Mouse (Mus musculus): ENCODE measurements around the gene Pcdh9. TPM values are rescaled to one million over a fixed set of nuclear protein-coding genes. Genes with fewer than 3 reads are reported as not detected.

The Pcdh9 gene
- polyA plus RNA-seq, 1 experiment = 0.10 TPM

DNA sequence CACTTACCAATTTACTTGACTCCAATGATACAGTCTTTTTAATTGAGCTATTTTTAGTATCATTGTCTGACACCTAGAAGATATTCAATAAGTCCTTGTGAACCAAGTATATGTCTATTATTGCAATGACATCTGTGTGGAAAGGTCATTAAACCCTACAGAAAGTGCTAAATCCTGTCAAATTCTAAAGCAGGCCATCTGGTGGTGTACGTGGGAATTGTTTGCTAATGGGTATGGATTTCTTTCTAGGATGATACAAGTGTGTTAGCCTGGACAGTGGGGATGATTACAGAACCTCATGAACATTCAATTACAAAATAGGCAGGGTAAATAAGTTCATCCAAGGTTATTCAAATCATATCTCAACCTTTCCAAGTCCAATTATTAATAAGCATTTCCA is 602.8 kb downstream of the Pcdh9 start:
- 43% methylated on average over 1 of the region's 1 CpGs for WGBS
- TF ChIP-seq CTCF (IDR thresholded peaks at IDR 0.05; ENCODE audit: extremely low read depth, insufficient read length, insufficient replicate concordance, low read depth, low read length) = no peak
- TF ChIP-seq POLR2A (IDR thresholded peaks at IDR 0.05; ENCODE audit: low read depth, low read length) = no peak
- H3K4me3 ChIP-seq (ENCODE audit: low read depth, low read length) = no peak overlapping the region
- no peaks in the 10 kb centered on the region for H3K36me3 ChIP-seq (ENCODE audit: control insufficient read depth, insufficient read depth, low read length)
- H3K4me1 ChIP-seq (ENCODE audit: control insufficient read depth, insufficient read depth, insufficient read length, low read length) = no peaks in the 10 kb centered on the region
- H3K27ac ChIP-seq (ENCODE audit: insufficient read depth, low read depth, low read length) = no peak overlapping the region
- no peaks in the 10 kb centered on the region for H3K27me3 ChIP-seq (ENCODE audit: control insufficient read depth, insufficient read depth, low read length)

DNA sequence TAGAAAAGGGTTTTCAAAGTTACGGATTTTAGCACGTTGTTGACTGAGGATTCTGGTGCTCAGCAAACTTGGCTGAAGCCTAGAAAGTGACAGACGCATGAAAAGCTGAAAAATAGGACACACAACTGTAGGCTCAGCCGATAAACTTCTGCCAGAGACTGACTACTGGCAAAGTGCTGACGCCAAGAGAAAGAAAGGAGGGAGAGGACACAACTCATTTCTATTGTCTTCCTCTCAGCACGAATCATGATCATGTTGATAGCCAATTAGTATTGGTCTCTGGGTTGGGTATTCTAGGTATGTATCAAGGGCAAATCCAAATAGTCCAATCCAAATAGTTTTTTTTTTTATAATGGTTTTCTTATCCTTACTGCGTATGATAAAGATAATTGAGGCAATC is 605.3 kb downstream of the Pcdh9 start:
- Histone ChIP-seq H3K27me3 (ENCODE audit: control insufficient read depth, insufficient read depth, low read length) (no peaks in the 10 kb centered on the region), H3K27ac (ENCODE audit: insufficient read depth, low read depth, low read length) (no peak overlapping the region), H3K4me1 (ENCODE audit: control insufficient read depth, insufficient read depth, insufficient read length, low read length) (no peaks in the 10 kb centered on the region), H3K36me3 (ENCODE audit: control insufficient read depth, insufficient read depth, low read length) (no peaks in the 10 kb centered on the region), H3K4me3 (ENCODE audit: low read depth, low read length) (no peak overlapping the region)
- WGBS = 74% methylated on average over 7 of the region's 7 CpGs
- TF ChIP-seq POLR2A (IDR thresholded peaks at IDR 0.05; ENCODE audit: low read depth, low read length) = no peak
- TF ChIP-seq CTCF (IDR thresholded peaks at IDR 0.05; ENCODE audit: extremely low read depth, insufficient read length, insufficient replicate concordance, low read depth, low read length) = no peak

DNA sequence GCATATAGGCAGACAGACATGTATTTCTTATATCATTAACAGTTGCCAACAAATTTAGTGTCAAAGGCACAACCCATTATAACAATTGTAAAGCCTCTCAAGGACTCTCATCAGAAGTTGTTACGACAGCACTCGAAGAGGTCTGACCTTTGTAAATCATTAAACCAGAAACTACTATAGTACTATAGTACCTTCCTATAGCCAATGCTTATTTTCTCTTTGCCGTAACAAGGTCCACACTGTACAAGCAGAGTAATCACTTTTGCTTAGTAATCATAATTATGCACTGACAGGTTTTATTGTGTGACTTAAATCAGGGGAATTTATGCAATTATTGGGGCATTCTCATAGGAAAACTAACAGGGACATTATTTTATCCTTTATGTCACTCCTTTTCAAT is 606.5 kb downstream of the Pcdh9 start:
- no peak overlapping the region for H3K27ac ChIP-seq (ENCODE audit: insufficient read depth, low read depth, low read length)
- WGBS = 35% methylated on average over 3 of the region's 3 CpGs
- no peak overlapping the region for H3K4me3 ChIP-seq (ENCODE audit: low read depth, low read length)
- TF ChIP-seq CTCF (IDR thresholded peaks at IDR 0.05; ENCODE audit: extremely low read depth, insufficient read length, insufficient replicate concordance, low read depth, low read length) (no peak), POLR2A (IDR thresholded peaks at IDR 0.05; ENCODE audit: low read depth, low read length) (no peak)
- no peaks in the 10 kb centered on the region for H3K36me3 ChIP-seq (ENCODE audit: control insufficient read depth, insufficient read depth, low read length)
- H3K4me1 ChIP-seq (ENCODE audit: control insufficient read depth, insufficient read depth, insufficient read length, low read length) = no peaks in the 10 kb centered on the region
- no peaks in the 10 kb centered on the region for H3K27me3 ChIP-seq (ENCODE audit: control insufficient read depth, insufficient read depth, low read length)

DNA sequence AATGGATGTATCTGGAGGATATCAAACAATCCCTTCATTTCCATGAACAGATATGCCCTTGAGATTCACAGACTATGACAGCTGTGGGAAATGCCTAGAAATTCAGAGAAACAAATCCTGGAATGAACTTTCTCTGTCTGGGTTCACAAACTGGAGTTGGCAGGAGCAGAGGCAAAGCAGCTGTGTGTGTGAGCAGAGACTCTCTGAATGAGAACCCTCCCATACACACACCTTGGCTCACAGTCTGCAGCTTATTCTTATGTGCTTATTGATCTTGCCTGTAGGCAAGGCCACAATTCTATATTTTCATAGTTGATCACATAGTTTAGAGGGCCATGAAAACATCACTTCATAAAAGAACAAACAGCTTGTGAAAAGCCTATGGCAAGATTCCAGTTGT is 614.8 kb downstream of the Pcdh9 start:
- H3K4me1 ChIP-seq (ENCODE audit: control insufficient read depth, insufficient read depth, insufficient read length, low read length) = no peaks in the 10 kb centered on the region
- H3K27me3 ChIP-seq (ENCODE audit: control insufficient read depth, insufficient read depth, low read length) = no peaks in the 10 kb centered on the region
- H3K36me3 ChIP-seq (ENCODE audit: control insufficient read depth, insufficient read depth, low read length) = no peaks in the 10 kb centered on the region
- H3K27ac ChIP-seq (ENCODE audit: insufficient read depth, low read depth, low read length) = no peak overlapping the region
- TF ChIP-seq CTCF (IDR thresholded peaks at IDR 0.05; ENCODE audit: extremely low read depth, insufficient read length, insufficient replicate concordance, low read depth, low read length) (no peak), POLR2A (IDR thresholded peaks at IDR 0.05; ENCODE audit: low read depth, low read length) (no peak)
- H3K4me3 ChIP-seq (ENCODE audit: low read depth, low read length) = no peak overlapping the region

DNA sequence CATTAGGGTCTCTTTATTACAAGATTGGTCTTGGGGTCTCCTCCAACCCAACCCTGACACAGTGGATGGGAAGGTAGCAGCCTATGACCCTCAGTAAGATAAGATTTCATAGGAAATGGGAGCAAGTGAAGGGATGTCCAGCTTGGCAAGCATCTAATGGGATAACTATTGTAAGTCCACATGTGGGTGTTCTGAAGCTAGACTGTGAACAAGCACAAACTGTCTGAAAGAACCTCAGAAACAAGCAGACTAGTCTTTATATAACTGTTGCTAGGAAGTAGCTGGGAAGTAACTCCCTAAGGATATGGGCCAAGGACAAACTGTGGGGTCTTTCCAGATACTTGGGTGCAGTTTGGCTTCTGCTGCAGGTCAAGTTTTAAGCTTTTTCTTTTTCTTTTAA is 615.7 kb downstream of the Pcdh9 start:
- Histone ChIP-seq H3K27ac (ENCODE audit: insufficient read depth, low read depth, low read length) (no peak overlapping the region), H3K4me1 (ENCODE audit: control insufficient read depth, insufficient read depth, insufficient read length, low read length) (no peaks in the 10 kb centered on the region), H3K27me3 (ENCODE audit: control insufficient read depth, insufficient read depth, low read length) (no peaks in the 10 kb centered on the region), H3K4me3 (ENCODE audit: low read depth, low read length) (no peak overlapping the region), H3K36me3 (ENCODE audit: control insufficient read depth, insufficient read depth, low read length) (no peaks in the 10 kb centered on the region)
- TF ChIP-seq CTCF (IDR thresholded peaks at IDR 0.05; ENCODE audit: extremely low read depth, insufficient read length, insufficient replicate concordance, low read depth, low read length) (no peak), POLR2A (IDR thresholded peaks at IDR 0.05; ENCODE audit: low read depth, low read length) (no peak)

DNA sequence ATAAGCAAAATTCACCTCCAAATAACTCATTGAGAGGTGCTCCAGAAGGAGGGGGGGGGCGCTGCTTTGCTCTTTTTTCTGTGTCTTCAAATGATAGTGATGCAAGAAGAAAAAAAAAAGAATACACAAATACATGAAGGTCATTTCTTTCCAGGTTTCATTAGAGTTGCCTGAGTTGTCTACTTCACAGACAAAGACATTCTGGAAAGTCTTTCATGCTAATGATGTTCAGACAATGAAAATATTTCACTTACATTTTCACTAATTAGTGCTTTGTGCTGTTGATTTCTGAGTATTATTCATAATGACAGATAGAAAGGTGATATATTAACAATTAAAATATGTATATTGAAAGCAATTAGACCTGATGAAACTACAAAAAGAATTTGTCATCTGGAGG is 637.1 kb downstream of the Pcdh9 start:
- H3K27me3 ChIP-seq (ENCODE audit: control insufficient read depth, insufficient read depth, low read length) = no peaks in the 10 kb centered on the region
- TF ChIP-seq POLR2A (IDR thresholded peaks at IDR 0.05; ENCODE audit: low read depth, low read length) (no peak), CTCF (IDR thresholded peaks at IDR 0.05; ENCODE audit: extremely low read depth, insufficient read length, insufficient replicate concordance, low read depth, low read length) (no peak)
- H3K36me3 ChIP-seq (ENCODE audit: control insufficient read depth, insufficient read depth, low read length) = no peaks in the 10 kb centered on the region
- no peaks in the 10 kb centered on the region for H3K4me1 ChIP-seq (ENCODE audit: control insufficient read depth, insufficient read depth, insufficient read length, low read length)
- no peak overlapping the region for H3K4me3 ChIP-seq (ENCODE audit: low read depth, low read length)
- H3K27ac ChIP-seq (ENCODE audit: insufficient read depth, low read depth, low read length) = no peak overlapping the region
- whole genome bisulfite sequencing = 68% methylated on average over 1 of the region's 1 CpGs

DNA sequence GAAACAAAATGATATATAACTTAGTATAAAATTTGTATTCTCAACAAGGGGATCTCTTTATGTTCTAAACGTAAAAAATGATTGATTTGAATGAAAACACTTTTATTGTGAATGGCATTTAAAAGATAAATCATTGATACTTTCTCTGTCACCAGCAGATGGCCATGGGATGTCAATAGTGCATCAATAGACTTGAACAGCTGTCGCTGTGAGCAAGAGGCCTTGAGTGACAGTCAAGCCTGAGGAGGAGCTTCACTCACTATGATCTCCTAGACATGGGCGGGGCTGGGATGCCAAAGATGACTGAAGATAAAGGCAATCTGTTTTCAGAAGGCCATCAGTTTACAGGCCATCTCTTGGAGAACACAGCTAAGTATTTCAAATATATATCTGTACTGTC is 650.2 kb downstream of the Pcdh9 start:
- 61% methylated on average over 3 of the region's 3 CpGs for WGBS
- no peak for TF ChIP-seq POLR2A (IDR thresholded peaks at IDR 0.05; ENCODE audit: low read depth, low read length)
- H3K27me3 ChIP-seq (ENCODE audit: control insufficient read depth, insufficient read depth, low read length) = no peaks in the 10 kb centered on the region
- no peaks in the 10 kb centered on the region for H3K4me1 ChIP-seq (ENCODE audit: control insufficient read depth, insufficient read depth, insufficient read length, low read length)
- H3K4me3 ChIP-seq (ENCODE audit: low read depth, low read length) = no peak overlapping the region
- no peak overlapping the region for H3K27ac ChIP-seq (ENCODE audit: insufficient read depth, low read depth, low read length)
- no peaks in the 10 kb centered on the region for H3K36me3 ChIP-seq (ENCODE audit: control insufficient read depth, insufficient read depth, low read length)

DNA sequence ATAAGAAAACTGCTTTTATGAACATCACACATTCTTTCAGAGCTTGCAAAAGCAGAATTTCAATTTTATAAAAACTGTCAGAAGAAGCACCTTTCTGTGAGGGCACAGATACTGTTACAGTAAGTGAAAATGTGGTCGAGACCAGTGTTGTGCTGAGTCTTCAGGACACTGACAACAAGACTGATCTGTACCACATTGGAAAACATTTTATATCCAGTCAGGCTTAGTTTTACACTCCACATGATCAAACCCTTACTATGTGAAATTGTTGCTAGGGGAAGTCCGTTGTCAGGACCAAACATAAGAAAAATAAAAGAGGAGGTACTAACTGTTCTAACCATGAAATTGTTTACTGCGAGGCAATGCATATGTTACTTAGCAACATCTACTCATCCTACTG is 656.1 kb downstream of the Pcdh9 start:
- Histone ChIP-seq H3K4me3 (ENCODE audit: low read depth, low read length) (no peak overlapping the region), H3K36me3 (ENCODE audit: control insufficient read depth, insufficient read depth, low read length) (no peaks in the 10 kb centered on the region), H3K27me3 (ENCODE audit: control insufficient read depth, insufficient read depth, low read length) (no peaks in the 10 kb centered on the region), H3K4me1 (ENCODE audit: control insufficient read depth, insufficient read depth, insufficient read length, low read length) (no peaks in the 10 kb centered on the region), H3K27ac (ENCODE audit: insufficient read depth, low read depth, low read length) (no peak overlapping the region)
- WGBS = 75% methylated on average over 3 of the region's 3 CpGs
- TF ChIP-seq POLR2A (IDR thresholded peaks at IDR 0.05; ENCODE audit: low read depth, low read length) = no peak
- no peak for TF ChIP-seq CTCF (IDR thresholded peaks at IDR 0.05; ENCODE audit: extremely low read depth, insufficient read length, insufficient replicate concordance, low read depth, low read length)

All from small intestine, adult 2 months (tissue).